Mouse (Mus musculus) megakaryocyte-erythroid progenitor cell, adult 5 weeks (primary cell): Measurements from ENCODE around the gene Mettl4. TPM values are rescaled to one million over a fixed set of nuclear protein-coding genes. Genes with fewer than 3 reads are reported as not detected.

Experiments used
- polyA plus RNA-seq: library from polyadenylated mRNA; stranded (reverse); fragments of >175 nt; gene quantifications from 2 replicates; pipeline ENCODE4 v1.2.3, GENCODE M21; 2012

Gene Mettl4
- 2.0 and 2.2 TPM in 2 replicates for polyA plus RNA-seq

GRCm38 (mm10) chr17:94749466-94750135, at the start of gene Mettl4:
TSS of gene Mettl4 (minus strand) at chr17:94750019.

